Mouse (Mus musculus): ENCODE results near the gene Tnxb.
A peak's percentile ranks its signal among the peaks of the same experiment; 100 is the strongest.

Tnxb gene

GRCm38 (mm10) chr17:34670235-34670634, at the start of gene Tnxb:
Tnxb (plus strand) TSS chr17:34670535.
- DNase-seq (ENCODE audit: low read depth, low spot score) = no peak

DNA sequence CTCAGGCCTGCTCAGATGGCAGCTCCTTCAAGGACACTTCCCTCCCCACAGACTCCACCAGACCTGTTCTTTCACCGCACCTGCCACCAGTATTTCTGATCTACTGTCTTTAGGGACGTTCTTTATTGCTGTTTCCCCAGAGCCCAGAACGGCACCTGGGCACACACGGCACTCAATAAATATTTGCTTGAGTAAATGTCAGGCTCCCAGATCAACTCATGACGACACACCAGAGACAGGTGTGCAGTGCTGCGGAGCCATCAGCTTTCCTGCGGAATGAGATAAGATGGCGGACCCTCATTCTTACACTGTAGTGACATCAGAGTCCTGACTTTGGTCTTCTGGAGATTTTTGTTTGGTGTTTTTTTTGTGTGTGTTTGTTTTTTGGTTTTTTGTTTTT, 49.3 kb upstream of the Tnxb start:
- no peak for DNase-seq (ENCODE audit: low read depth, low spot score)

DNA sequence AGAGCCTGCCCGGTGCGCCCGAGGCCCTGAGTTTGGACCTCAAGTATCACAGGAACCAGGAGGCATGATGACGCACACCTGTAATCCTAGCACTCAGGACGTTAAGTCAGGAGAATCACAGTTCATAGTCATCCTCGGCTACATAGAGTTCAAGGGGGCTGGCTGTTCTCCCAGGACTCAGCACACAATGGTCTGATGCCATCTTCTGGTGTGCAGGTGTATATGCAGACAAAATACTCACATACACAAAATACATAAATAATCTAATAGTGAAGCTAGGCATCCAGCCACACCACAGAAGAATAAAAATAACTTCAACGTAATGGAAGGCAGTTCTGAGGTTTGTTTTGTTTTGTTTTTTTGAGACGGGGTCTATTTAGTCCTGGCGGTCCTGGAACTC, 47.2 kb upstream of the Tnxb start:
- peak; percentile 41 for DNase-seq (ENCODE audit: low read depth, low spot score)

DNA sequence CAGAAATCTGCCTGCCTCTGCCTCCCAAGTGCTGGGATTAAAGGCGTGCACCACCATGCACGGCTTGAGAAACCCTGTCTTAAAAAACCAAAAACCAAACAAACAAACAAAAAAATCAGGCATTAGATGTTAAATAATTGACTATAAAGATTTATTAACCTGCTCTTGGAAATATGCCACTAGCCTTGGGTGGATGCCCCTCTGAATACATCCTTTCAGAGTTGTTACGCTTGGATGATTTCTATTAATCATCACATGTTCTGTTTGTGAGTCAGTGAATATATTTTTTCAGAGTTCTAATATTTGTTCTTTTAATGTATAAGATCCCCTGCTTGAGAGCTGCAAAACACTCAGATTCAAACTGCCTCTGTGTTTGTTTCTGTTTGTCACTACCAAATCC, 45.4 kb upstream of the Tnxb start:
- no peak for DNase-seq (ENCODE audit: low read depth, low spot score)

DNA sequence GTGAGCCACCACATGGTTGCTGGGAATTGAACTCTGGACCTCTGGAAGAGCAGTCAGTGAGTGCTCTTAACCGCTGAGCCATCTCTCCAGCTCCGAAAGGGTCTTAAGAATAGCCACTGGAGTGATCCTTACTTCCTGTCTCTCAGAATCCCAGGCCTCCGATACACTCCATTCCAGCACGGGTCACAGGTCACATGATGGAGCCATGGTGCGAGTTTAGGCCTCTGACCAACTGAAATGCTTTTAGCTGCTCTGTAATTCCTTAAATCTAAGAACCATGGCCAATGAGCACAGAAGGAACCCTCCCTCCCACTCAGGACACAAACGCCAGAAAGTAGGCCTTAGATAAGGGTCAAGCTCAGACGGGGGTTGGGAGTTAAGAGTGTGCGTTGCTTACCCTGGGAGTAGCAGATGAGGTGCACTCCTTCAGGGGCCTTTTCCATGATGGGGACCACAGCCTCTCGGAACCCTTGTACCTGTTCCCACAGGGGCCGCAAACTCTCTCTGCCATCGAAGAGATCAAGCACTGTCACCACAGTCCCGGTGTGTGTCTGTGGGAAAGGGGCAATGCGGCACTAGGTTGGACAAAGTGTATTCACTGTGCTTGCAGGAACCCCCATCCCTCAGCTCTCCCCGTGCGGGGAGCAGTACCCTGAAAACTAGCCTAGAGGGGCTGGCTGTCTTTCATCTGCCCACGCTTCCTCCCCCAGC, 44.1 kb upstream of the Tnxb start:
- no peak for DNase-seq (ENCODE audit: low read depth, low spot score)

DNA sequence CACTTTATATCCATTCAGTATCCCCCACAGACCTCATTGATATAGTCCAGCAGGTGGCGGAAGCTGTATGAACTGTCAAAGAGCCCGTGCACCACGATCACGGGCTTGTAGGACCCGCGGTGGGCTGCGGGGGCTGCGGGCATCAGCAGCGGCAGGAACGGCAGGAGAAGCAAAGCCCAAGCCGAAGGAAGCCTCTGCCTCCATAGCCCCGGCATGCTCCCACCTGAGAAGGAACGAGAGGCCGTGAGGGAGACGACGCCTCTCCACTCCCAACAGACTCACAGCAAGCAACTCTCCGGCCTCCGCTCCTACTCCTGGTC, 43.6 kb upstream of the Tnxb start:
- DNase-seq (ENCODE audit: low read depth, low spot score) = peak; percentile 53

DNA sequence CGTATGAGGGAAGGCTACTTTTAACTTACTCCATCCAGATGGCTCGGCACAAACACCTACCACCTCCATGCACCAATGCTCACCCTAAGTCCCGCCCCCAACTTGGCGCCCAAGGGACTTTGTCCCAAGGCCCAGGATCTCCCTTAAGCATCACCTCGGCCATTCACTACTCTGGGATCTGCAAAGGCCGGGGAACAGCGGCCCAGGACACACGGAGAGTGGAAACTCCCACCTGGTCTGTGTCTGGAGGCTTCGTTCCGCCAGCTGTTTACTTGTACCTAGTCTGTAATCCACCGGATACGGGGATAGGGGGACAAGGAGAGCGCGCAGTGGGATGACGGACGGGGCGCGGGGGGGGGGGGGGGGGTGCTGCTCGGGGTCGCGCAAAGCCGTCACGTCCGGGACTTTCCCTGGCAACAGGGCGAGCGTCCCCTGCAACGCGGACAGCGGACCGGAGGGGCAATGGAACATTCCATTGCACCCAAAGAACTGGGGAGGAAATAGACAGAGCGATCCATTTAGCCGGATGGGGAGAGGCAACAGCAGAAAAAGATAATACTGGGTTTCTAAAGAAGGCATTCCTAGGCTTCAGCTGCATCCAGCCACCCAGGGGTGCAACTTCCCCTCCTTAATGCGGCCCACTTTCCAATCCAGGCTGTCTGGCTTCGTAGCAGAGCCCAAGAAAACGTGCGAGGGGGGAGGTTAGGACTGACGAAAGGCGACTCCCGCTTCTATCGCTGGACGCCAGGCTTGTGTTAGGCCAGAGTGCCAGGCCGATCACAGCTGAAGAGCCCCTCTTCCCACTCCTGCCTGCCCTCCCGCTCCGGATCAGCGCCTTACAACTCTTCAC, 43.0 kb upstream of the Tnxb start:
- peak; percentile 83 for DNase-seq (ENCODE audit: low read depth, low spot score)

- no peak for DNase-seq (ENCODE audit: low read depth, low spot score)
These were observed 42.2 kb upstream of the Tnxb start, which contains the start of gene Ppt2 for GRCm38 (mm10) chr17:34627943-34628643. Ppt2 (minus strand) TSS chr17:34628510.

DNA sequence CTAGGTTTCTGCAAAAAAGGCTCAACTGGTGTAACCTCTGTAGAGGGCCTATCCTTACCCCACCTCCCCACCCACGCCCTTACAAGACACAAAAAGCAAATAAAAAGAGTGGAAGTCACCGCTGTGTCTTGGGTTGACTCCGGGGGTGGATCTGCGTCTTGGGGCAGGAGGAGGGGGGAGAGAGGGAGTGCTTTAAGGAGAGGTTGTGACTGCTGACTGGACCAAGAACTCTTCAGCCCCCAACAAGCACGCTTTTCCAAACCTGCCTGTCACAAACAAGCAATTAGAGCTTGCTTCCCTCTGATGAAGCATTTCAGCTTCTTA, 41.7 kb upstream of the Tnxb start:
- DNase-seq (ENCODE audit: low read depth, low spot score) = no peak

DNA sequence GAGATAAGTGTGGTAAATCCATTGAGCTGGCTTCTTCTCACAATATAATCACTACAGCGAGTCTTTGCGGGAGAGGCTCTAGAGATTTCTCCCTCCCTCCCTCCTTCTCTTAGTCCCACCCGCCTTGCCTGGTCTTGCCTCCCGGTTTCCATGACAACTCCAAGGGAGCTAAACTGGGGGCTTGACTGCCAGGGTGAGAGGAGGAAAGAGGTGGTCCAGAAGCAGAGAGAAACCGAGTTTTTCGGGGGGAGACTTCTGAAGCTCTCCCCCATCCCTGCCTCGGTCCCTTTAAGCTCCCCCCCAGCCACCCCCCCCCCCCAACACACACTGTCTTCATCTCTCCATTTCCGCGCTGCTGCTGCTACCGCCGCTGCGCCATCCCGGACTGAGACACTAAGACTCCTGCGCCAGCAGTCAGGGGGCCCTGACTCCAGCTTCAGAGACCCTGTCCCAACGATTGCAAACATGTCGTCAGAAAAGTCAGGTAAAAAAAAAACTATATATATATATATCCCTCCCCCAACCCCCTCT, 41.0 kb upstream of the Tnxb start, which contains the start of gene Prrt1:
TSS of gene Prrt1 (plus strand) at position 313 of the 531 bp plus-strand sequence.
- peak; percentile 40 for DNase-seq (ENCODE audit: low read depth, low spot score)

DNA sequence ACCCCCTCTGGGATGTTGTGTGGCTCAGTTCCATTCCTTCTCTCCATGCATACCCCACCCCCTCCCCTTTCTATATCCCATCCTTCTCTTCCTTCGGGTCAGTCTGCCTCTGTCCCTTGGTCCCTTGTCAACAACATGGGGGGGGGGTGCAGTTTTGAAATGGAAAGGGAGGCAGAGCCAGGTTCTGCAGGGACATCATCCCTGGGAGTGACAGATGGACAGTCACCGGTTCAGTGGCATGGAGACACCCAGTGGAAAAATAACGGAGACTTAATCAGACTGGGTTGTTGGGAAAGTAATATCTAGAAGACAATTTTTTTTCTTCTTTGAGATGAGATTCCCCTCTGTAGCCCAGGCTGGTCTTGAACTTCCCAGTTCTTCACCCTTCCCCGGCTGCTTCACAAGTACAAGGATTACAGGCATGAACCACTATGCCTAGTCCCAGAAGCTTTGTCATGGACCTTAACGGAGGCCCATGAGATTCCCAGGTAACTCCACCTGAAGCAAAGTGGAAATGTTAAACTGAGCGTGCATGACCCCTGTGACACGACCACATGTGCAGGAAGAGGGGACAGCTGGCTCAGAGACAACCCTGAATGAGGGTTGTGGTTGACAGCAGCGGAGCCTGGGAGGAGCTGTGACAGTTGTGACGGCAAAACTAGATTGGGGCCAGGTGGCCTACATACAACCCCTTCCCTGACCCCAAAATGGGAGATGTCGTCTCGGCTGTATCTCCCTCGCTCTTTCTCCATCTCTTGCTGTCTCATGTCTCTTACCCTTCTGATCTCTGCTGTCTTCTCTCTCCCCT, 40.3 kb upstream of the Tnxb start:
- no peak for DNase-seq (ENCODE audit: low read depth, low spot score)

DNA sequence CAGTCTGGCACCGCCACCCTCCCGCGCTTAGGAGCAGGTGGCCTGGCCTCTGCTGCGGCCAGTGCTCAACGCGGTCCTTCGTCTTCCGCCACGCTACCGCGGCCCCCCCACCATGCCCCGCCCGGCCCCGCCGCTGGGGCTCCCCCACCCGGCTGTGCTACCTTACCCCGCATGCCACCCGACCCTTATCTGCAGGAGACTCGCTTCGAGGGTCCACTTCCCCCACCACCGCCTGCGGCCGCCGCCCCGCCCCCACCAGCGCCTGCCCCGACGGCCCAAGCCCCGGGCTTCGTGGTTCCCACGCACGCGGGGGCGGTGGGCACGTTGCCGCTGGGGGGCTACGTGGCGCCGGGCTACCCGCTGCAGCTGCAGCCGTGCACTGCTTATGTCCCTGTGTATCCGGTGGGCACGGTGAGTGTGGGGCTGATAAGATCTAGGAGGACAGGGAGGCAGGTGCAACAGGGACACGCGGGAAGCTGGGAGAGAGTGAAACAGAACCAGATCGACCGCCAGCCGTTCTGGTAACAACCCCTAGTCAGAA, 39.5 kb upstream of the Tnxb start:
- DNase-seq (ENCODE audit: low read depth, low spot score) = no peak

DNA sequence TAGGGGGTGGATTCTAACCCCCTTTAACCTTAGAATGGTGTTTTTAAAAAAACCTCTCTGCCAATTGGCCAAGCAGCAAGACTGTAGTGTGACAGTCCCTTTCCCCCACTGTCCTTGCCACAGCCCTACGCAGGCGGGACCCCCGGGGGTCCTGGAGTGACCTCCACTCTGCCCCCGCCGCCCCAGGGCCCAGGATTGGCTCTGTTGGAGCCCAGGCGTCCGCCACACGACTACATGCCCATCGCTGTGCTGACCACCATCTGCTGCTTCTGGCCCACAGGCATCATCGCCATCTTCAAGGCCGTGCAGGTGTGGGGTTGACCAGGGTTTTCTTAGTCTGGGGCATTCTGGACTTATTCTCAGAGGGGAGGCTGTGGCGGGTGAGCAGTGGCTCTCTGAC, 38.7 kb upstream of the Tnxb start:
- no peak for DNase-seq (ENCODE audit: low read depth, low spot score)

- peak; percentile 87 for DNase-seq (ENCODE audit: low read depth, low spot score)
These were observed 38.1 kb upstream of the Tnxb start for GRCm38 (mm10) chr17:34632261-34632691.

- DNase-seq (ENCODE audit: low read depth, low spot score) = no peak
These were observed 34.7 kb upstream of the Tnxb start for GRCm38 (mm10) chr17:34635671-34636070.

DNA sequence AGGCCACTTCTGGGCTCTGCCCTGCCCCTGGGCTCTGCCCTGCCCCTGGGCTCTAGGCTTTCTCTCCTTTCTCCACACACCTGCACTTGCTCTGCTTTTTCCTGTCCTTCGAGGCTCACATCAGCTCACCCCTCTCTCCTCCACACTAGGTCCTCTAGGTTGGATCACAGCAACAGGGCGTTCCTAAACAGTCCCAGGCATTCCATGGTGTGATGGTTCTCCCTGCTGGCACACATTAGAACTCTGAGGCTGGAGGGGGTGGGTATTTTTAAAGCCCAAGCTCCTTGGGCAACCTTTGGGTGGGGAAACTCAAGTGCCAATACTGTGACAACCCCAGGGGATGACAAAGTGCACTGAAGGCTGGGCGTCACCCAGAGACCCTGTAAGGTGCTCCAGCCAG, 32.9 kb upstream of the Tnxb start:
- DNase-seq (ENCODE audit: low read depth, low spot score) = no peak

DNA sequence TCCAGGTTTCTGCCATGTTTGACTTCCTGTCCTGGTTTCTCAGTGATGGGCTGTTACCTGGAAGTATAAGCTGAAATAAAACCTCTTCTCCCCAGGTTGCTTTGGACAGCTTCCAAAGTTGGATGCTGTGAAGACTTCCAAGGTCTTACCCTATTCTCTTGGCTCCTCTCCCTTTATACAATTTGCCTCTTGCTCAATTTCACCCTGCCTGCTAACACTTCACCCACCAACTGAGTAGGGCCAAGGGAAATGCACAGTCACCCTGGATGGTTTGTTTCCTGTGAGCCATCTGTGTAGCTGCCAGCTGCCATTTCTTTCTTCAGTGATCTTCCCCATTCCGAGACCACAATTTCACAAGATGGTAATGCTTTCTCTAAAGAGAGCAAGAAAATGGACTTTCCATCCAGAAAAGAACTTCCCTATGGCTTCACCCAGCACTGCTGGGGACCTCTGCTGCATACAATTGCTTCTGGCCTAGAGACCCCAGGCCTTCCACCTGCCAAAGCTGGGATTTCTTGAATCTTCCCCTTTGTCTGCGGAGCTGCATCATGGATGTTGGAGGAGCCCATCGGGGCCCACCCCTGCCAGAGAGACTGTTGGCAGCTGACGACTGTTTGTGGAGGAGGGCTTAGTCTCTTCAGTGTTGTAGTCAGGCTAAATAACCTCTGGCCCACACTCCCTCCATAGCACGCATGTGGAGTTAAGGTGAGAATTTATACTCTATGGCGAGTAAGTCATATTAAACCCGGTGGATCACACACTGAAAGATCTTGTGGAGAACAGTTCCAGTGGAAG, 30.7 kb upstream of the Tnxb start:
- DNase-seq (ENCODE audit: low read depth, low spot score) = no peak

- DNase-seq (ENCODE audit: low read depth, low spot score) = no peak
These were observed 29.3 kb upstream of the Tnxb start for GRCm38 (mm10) chr17:34640778-34641601.

- no peak for DNase-seq (ENCODE audit: low read depth, low spot score)
These were observed 28.4 kb upstream of the Tnxb start for GRCm38 (mm10) chr17:34641945-34642344.

Data from ES-CJ7 (cell line).